Mouse (Mus musculus) E14TG2a.4 (cell line): ENCODE measurements around the gene Igfbp1.

Source experiments
- H3K27me3 ChIP-seq: 2 replicates; pipeline ENCODE4 v1.6.1; 2014; ENCODE audit warnings: low read length, control low read depth; ENCODE audit not compliant: insufficient read depth
- H3K36me3 ChIP-seq: 2 replicates; pipeline ENCODE4 v1.6.1; 2014; ENCODE audit warnings: low read length, control low read depth; ENCODE audit not compliant: insufficient read depth
- H3K4me1 ChIP-seq: replicated peaks from 2 replicates; pipeline ENCODE4 v1.6.1; 2014; ENCODE audit warnings: low read depth, low read length, control low read depth
- H3K4me3 ChIP-seq: replicated peaks from 2 replicates; pipeline ENCODE4 v1.5.1; 2014; ENCODE audit warnings: mild to moderate bottlenecking, low read length
- H3K9me3 ChIP-seq: 2 replicates; pipeline ENCODE4 v1.6.1; 2014; ENCODE audit warnings: low read length, control low read depth
- CTCF ChIP-seq: conservative IDR thresholded peaks from 2 replicates; pipeline ENCODE4 v1.5.1; 2014; ENCODE audit warnings: low read length
- NANOG ChIP-seq: IDR thresholded peaks from 2 replicates; pipeline ENCODE4 v1.6.1; 2014; ENCODE audit warnings: borderline replicate concordance, low read length, mixed read lengths
- POU5F1 ChIP-seq: IDR thresholded peaks from 2 replicates; pipeline ENCODE4 v1.6.1; 2014; ENCODE audit warnings: low read length, borderline replicate concordance

Gene Igfbp1

GRCm38 (mm10) chr11:7230000-7230399 is 32.4 kb downstream of the Igfbp1 start:
- H3K36me3 ChIP-seq, result no peaks in the 10 kb centered on the region
- TF ChIP-seq CTCF (no peak), POU5F1 (no peak), NANOG (no peak)

GRCm38 (mm10) chr11:7231958-7232357 is 34.4 kb downstream of the Igfbp1 start:
- TF ChIP-seq POU5F1 (no peak), NANOG (no peak), CTCF (no peak)
- H3K4me1 ChIP-seq, result peaks cover 7% of the 10 kb centered on the region; the same call in 1 of the 2 replicates
- H3K36me3 ChIP-seq, result no peaks in the 10 kb centered on the region
- H3K27me3 ChIP-seq, result no peaks in the 10 kb centered on the region
- H3K9me3 ChIP-seq, result peaks cover 8% of the 10 kb centered on the region; the same call in 1 of the 2 replicates
- H3K4me3 ChIP-seq, result no peak overlapping the region

More at GRCm38 (mm10) chr11:7230000-7230399, 32.4 kb downstream of the Igfbp1 start:
- Histone ChIP-seq H3K27me3 (no peaks in the 10 kb centered on the region), H3K4me3 (no peak overlapping the region), H3K9me3 (no peaks in the 10 kb centered on the region), H3K4me1 (peaks cover 4% of the 10 kb centered on the region; the same call in 1 of the 2 replicates)

- TF ChIP-seq NANOG (no peak), CTCF (no peak), POU5F1 (no peak)
- Histone ChIP-seq H3K27me3 (no peaks in the 10 kb centered on the region), H3K4me3 (no peak overlapping the region), H3K4me1 (peaks cover 7% of the 10 kb centered on the region; the same call in 1 of the 2 replicates), H3K9me3 (peaks cover 17% of the 10 kb centered on the region), H3K36me3 (no peaks in the 10 kb centered on the region)
Observed at GRCm38 (mm10) chr11:7233333-7233732, 35.8 kb downstream of the Igfbp1 start.

GRCm38 (mm10) chr11:7234436-7234835 is 36.9 kb downstream of the Igfbp1 start:
- H3K9me3 ChIP-seq, result peaks cover 27% of the 10 kb centered on the region
- TF ChIP-seq CTCF, result no peak
- TF ChIP-seq POU5F1, result no peak
- TF ChIP-seq NANOG, result no peak
- no peaks in the 10 kb centered on the region for H3K27me3 ChIP-seq
- H3K4me3 ChIP-seq, result no peak overlapping the region
- H3K36me3 ChIP-seq, result no peaks in the 10 kb centered on the region
- peaks cover 7% of the 10 kb centered on the region; the same call in 1 of the 2 replicates for H3K4me1 ChIP-seq

- no peak for TF ChIP-seq POU5F1
- Histone ChIP-seq H3K9me3 (peaks cover 32% of the 10 kb centered on the region), H3K4me3 (no peak overlapping the region), H3K36me3 (no peaks in the 10 kb centered on the region), H3K4me1 (peaks cover 7% of the 10 kb centered on the region; the same call in 1 of the 2 replicates), H3K27me3 (no peaks in the 10 kb centered on the region)
Observed at GRCm38 (mm10) chr11:7234981-7235609, 37.5 kb downstream of the Igfbp1 start.

- Histone ChIP-seq H3K4me1 (peaks cover 7% of the 10 kb centered on the region; the same call in 1 of the 2 replicates), H3K36me3 (no peaks in the 10 kb centered on the region), H3K9me3 (peaks cover 49% of the 10 kb centered on the region), H3K27me3 (no peaks in the 10 kb centered on the region), H3K4me3 (no peak overlapping the region)
- TF ChIP-seq NANOG (no peak), CTCF (no peak), POU5F1 (no peak)
Observed at GRCm38 (mm10) chr11:7236751-7237150, 39.2 kb downstream of the Igfbp1 start.

GRCm38 (mm10) chr11:7237712-7238111 is 40.1 kb downstream of the Igfbp1 start:
- no peaks in the 10 kb centered on the region for H3K27me3 ChIP-seq
- H3K4me3 ChIP-seq, result no peak overlapping the region
- H3K4me1 ChIP-seq, result peaks cover 7% of the 10 kb centered on the region; the same call in 1 of the 2 replicates
- no peaks in the 10 kb centered on the region for H3K36me3 ChIP-seq
- H3K9me3 ChIP-seq, result peaks cover 59% of the 10 kb centered on the region
- no peak for TF ChIP-seq POU5F1
- no peak for TF ChIP-seq NANOG
- no peak for TF ChIP-seq CTCF

GRCm38 (mm10) chr11:7238546-7238945 is 41.0 kb downstream of the Igfbp1 start:
- H3K36me3 ChIP-seq, result no peaks in the 10 kb centered on the region
- no peak for TF ChIP-seq POU5F1
- TF ChIP-seq NANOG, result no peak
- no peak for TF ChIP-seq CTCF
- H3K9me3 ChIP-seq, result peaks cover 67% of the 10 kb centered on the region
- no peaks in the 10 kb centered on the region for H3K27me3 ChIP-seq
- H3K4me1 ChIP-seq, result peaks cover 7% of the 10 kb centered on the region; the same call in 1 of the 2 replicates
- H3K4me3 ChIP-seq, result no peak overlapping the region
